8 mouse cellular contexts compared by ENCODE assay signal in genomic region chr16:58523044-58523859, GRCm38 (mm10). TPM values are rescaled to one million over a fixed set of nuclear protein-coding genes. Genes with fewer than 3 reads are reported as not detected.
DNase-seq lines count a peak whose midpoint lies in the region; ATAC-seq and TF ChIP-seq lines count a peak whose summit lies in the region.

No protein-coding gene starts in this region.

- H3K27ac ChIP-seq in midbrain, postnatal 0 days (ENCODE audit: low read depth, low read length): peak overlapping the region; percentile 70

- H3K9ac ChIP-seq in midbrain, postnatal 0 days (replicated peaks; ENCODE audit: low read length, poor library complexity, severe bottlenecking): peak overlapping the region; percentile 75

- H3K4me1 ChIP-seq in midbrain, postnatal 0 days (ENCODE audit: insufficient read depth, low read length): 0 out of 2 replicates have a peak, but pooled peaks cover 5% of the 10 kb centered on the region

- peak; percentile 47 for DNase-seq in layer of hippocampus, adult 11-12 months (ENCODE audit: low spot score)
- DNase-seq in layer of hippocampus, adult 9-11 months: no peak
- DNase-seq in embryo, embryonic 11 days: peak; percentile 83
- peak; percentile 76 for DNase-seq in gastrocnemius, postnatal 25 days
- DNase-seq in liver: peak; percentile 78
- peak; percentile 55 for DNase-seq in midbrain, postnatal 0 days (ENCODE audit: low spot score)
- peak; percentile 41 to 57 for DNase-seq in spleen, postnatal 14 days (ENCODE audit: low spot score in 2 of 2)

- under 1% methylated on average over 55 of the region's 58 CpGs for WGBS in midbrain, postnatal 0 days

- peak overlapping the region; percentile 98 for H3K4me2 ChIP-seq in midbrain, postnatal 0 days (ENCODE audit: low read depth, low read length, poor library complexity, severe bottlenecking)

- no peak for TF ChIP-seq CTCF in midbrain, postnatal 0 days (IDR thresholded peaks at IDR 0.05)

- H3K36me3 ChIP-seq in midbrain, postnatal 0 days (ENCODE audit: insufficient read depth, low read length): no peaks in the 10 kb centered on the region

- H3K9me3 ChIP-seq in midbrain, postnatal 0 days (ENCODE audit: low read length): no peaks in the 10 kb centered on the region

- H3K4me3 ChIP-seq in midbrain, postnatal 0 days (ENCODE audit: low read depth, low read length): peak overlapping the region; percentile 89

- ATAC-seq in inflammation-experienced regulatory T-cells, adult 6 months: peak; percentile 84
- ATAC-seq in midbrain, postnatal 0 days (ENCODE audit: low FRiP score): peak; percentile 85

- no peaks in the 10 kb centered on the region for H3K27me3 ChIP-seq in midbrain, postnatal 0 days (ENCODE audit: insufficient read depth, low read length)

RNA-seq across cellular contexts. Expression of gene St3gal6, which starts 0.8 kb away (rescaled TPM):
- 100 to 1,000 TPM in 1 of 2 experiments, 10 to 100 TPM in 1; 92.1 to 102 TPM for total RNA-seq in gastrocnemius, postnatal 25 days (2021)
- polyA plus RNA-seq in inflammation-experienced regulatory T-cells, adult 6 months (2017; shearing (Covaris generic)): 10 to 100 TPM in 1 of 3 experiments, 1 to 10 TPM in 2; 4.0 to 31.5 (median 8.5) TPM
- 3.8 and 6.5 TPM in 2 replicates for total RNA-seq in midbrain, postnatal 0 days (2014; rRNA removed)
- 14.9 and 18.0 TPM in 2 replicates for polyA plus RNA-seq in midbrain, postnatal 0 days (2015; fragmentation: Nextera tagmentation; extraction: Ambion mirVana)

Comparison
In these comparisons a context has a peak if more than half of its experiments do, and no peak if none do; other contexts are left out.
1. RNA of gene St3gal6, which starts 0.8 kb away (total RNA-seq): 92.1 to 102 TPM in gastrocnemius, postnatal 25 days; 3.8 to 6.5 TPM in midbrain, postnatal 0 days; every median in the first group is over 10 times any median in the second.